Mouse (Mus musculus) ES-CJ7 (cell line): ENCODE measurements around the gene Ugt2a2.
"Not testable (repeated sequence)": the region's sequence is repeated elsewhere in the genome, so short reads cannot be mapped to it uniquely, and the experiment has no call there.

Experiments used
- DNase-seq: peaks from one replicate; pipeline ENCODE4 v3.0.0; 2011; ENCODE audit warnings: low read depth, low spot score

The Ugt2a2 gene

GRCm38 (mm10) chr5:87482160-87482559 is at the start of gene Ugt2a2:
Gene Ugt2a2, minus strand, starts transcription at chr5:87482260.
- DNase-seq = no peak

GRCm38 (mm10) chr5:87523561-87523960 is 41.5 kb upstream of the Ugt2a2 start:
- not testable (repeated sequence) for DNase-seq

GRCm38 (mm10) chr5:87505776-87506458 is 23.9 kb upstream of the Ugt2a2 start:
- DNase-seq = no peak

GRCm38 (mm10) chr5:87502687-87503086 is 20.6 kb upstream of the Ugt2a2 start:
- no peak for DNase-seq

GRCm38 (mm10) chr5:87499341-87499740 is 17.3 kb upstream of the Ugt2a2 start:
- no peak for DNase-seq

GRCm38 (mm10) chr5:87498936-87499335 is 16.9 kb upstream of the Ugt2a2 start:
- DNase-seq = no peak

- DNase-seq = no peak
These were observed 8.7 kb upstream of the Ugt2a2 start, which contains the start of gene Ugt2a1 for GRCm38 (mm10) chr5:87490771-87491170. Gene Ugt2a1, minus strand, starts transcription at chr5:87490871.

- not testable (repeated sequence) for DNase-seq
These were observed 4.6 kb upstream of the Ugt2a2 start, which contains the start of gene Gm43638 for GRCm38 (mm10) chr5:87486706-87487105. Gene Gm43638, minus strand, starts transcription at chr5:87486806.

GRCm38 (mm10) chr5:87458810-87459209 is 23.2 kb downstream of the Ugt2a2 start:
- peak; percentile 5 for DNase-seq

- DNase-seq = no peak
These were observed 24.4 kb downstream of the Ugt2a2 start for GRCm38 (mm10) chr5:87457701-87458100.

- DNase-seq = no peak
These were observed 25.7 kb downstream of the Ugt2a2 start for GRCm38 (mm10) chr5:87456216-87456850.

GRCm38 (mm10) chr5:87455519-87455918 is 26.5 kb downstream of the Ugt2a2 start:
- no peak for DNase-seq

- DNase-seq = peak; percentile 73
These were observed 29.5 kb downstream of the Ugt2a2 start for GRCm38 (mm10) chr5:87452514-87452913.

GRCm38 (mm10) chr5:87436264-87436663 is 45.8 kb downstream of the Ugt2a2 start:
- DNase-seq = peak; percentile 54

- no peak for DNase-seq
These were observed 56.4 kb downstream of the Ugt2a2 start for GRCm38 (mm10) chr5:87425676-87426075.

- DNase-seq = not testable (repeated sequence)
These were observed 58.0 kb downstream of the Ugt2a2 start, which contains the start of gene Ugt2b38 for GRCm38 (mm10) chr5:87424041-87424440. Gene Ugt2b38, minus strand, starts transcription at chr5:87424203.
